Mouse (Mus musculus): ENCODE measurements around the gene Klhdc7a.

DNA sequence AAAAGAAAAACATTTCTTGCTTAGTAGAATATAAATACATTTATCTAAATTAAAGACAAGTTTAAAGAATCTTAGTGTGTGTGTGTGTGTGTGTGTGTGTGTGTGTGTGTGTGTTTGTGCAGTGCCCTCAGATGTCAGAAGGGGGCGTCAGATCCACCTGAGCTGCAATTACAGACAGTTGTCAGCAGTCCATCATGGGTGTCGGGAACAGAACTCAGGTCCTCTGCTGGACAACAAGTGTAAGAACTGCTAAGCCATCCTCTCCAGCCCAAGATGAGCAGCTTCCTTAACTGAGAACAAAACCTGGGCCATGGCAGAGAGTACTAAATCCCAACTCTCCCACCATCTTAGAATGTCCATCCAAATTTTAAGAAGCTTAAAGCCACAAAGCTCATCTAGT lies 26.0 kb downstream of the Klhdc7a start:
- TF ChIP-seq CTCF (IDR thresholded peaks at IDR 0.05; ENCODE audit: low read depth) (no peak), EP300 (optimal IDR thresholded peaks at IDR 0.05) (no peak)

Measured in stomach, postnatal 0 days (tissue).